Mouse (Mus musculus) lung, adult 18-20 months (tissue): ENCODE measurements at regions not wholly inside any gene's neighbourhood (a gene's known extent, or its start where the extent isn't known, plus 50 kb on each side); places are given as distances from the start of the nearest gene placed in this dataset.
"Not testable (repeated sequence)": the region's sequence is repeated elsewhere in the genome, so short reads cannot be mapped to it uniquely, and the experiment has no call there.

Experiments used
- DNase-seq, 2 experiments: peaks; one replicate each; pipeline ENCODE4 v3.0.0; 2022; ENCODE audit warnings: mixed read lengths in 2 of 2

DNA sequence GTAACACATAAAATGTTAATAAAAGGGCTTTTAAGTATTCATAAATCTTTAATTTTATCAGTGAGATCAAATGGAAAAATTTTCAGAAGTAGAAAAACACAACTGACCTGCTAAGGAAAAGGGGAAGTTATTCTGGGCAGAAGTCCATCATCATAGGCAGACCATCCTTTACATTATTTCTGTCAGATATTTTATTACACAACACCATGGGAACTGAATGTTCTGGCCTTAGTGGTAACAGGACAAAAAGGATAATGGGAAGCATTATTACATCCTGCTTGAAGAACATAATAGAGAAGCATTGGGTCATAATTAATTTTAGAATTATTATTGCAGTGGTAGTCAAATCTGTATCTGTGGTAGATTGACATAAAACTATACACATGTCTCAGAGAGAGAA, 603.5 kb upstream of the Gje1 start:
- DNase-seq: no peak

DNA sequence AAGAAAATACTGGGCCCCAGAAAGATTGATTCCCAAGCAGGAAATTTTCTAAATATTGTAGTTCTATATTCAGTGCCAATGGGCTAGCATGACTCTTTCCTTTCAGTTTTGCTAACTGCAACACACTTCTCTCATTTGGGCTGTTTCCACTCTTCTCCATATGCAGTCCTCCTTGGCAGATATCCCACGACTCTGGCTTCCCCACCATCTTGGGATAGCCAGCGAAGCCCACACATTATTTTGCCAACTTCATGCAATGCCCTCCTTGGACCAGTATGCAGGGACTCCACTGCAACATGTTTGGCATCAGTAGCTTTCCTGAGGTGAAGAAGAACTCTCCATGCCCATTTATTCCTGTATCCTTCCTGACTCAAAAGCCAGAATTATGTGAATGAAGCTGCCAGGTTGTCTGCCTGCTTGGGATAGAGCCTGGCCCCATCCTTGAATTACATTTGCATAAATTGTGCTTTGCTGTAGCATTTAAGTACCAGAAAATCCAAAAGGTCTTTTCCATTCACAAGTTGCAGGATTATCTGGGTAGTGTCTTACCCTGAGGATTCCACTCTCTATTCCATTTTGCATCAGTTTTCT, 599.1 kb upstream of the Gje1 start:
- no peak for DNase-seq

DNA sequence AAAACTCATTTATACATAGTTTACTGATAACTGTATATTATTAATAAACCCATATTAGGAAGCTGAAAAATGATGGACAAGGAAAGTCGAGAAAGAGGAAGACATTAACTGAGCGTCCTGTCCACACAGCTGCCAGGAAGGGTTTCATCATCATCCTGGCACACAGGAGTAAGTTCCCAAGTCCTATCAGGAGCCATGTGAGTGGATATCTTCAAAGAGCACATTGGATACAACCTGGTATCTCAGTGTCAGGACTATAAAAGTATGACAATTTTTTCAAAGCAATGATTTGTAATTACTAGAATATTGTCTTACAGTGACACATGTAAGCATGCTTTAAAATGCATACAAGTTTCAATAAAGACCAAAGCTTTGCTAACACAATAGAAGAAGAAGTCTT, 592.6 kb upstream of the Gje1 start:
- DNase-seq: no peak

DNA sequence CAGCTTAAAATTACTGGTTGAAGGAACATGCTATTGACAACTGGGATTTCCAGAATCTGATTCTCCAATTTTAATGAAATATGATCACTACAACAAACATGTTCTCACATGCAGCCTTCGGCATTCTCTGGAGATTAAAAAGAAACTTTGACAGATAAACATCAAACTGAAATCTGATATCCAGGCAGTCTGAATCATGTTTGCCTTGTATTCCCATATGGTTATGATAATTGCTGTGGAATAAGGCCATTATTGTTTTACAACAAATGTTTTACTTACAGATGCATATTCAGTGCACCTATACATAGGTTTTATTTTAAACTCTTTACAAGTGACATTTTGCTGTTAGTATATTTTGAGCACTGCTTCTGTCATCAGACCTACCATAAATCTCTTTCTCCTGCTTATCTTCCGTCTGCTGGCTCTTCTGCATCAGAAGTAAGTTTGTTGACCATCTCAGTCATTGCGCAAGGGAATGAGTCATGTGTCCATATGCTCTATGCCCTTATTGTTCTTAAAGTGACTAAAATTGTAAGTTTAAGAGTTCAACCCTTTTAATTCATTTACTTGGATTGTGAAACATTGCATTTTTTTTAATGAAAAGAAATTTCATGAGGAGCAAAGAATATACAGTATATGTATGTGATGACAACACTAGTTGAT, 587.9 kb upstream of the Gje1 start:
- no peak for DNase-seq

DNA sequence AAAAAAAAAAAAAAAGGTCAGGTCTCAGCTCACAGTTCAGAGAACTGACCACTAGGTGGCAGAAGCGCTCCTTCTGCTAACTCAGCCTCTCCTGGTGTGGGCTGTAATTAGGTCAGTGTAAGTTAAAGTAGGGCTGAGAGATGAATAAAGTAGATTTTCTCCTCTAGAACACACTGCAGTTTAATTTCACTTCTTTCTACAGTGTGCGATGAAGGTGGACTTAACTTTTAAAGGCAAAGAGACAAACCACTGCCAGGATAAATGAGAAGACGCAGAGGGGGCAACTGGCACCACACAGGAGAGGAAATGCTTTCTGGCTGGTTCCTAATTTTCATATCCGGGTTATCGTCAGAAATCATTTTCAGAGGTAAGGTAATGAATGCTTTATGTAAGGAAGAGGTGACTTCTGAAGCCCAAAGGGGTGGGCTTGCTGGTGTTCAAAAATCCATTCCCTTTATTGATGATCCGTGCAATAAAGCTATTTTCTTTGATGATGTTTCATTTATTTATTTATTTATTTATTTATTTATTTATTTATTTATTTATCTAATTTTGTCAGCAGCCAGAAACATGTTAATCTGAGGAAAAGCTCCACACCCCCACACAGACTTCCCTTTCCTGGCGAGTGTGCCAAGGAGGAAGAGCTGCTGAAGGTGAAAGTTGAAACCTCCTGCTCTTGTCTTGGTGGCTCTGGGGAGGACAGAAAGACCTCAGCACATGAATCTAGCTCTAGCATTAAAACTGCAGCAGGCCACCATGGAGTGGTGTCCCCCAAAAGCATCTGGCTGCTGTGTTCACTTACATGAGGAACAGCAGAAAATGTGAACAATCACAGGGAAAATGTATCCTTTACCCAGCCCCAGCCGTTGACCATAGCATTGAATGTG, 582.4 kb upstream of the Gje1 start:
- DNase-seq: peak; percentile 38 to 44

DNA sequence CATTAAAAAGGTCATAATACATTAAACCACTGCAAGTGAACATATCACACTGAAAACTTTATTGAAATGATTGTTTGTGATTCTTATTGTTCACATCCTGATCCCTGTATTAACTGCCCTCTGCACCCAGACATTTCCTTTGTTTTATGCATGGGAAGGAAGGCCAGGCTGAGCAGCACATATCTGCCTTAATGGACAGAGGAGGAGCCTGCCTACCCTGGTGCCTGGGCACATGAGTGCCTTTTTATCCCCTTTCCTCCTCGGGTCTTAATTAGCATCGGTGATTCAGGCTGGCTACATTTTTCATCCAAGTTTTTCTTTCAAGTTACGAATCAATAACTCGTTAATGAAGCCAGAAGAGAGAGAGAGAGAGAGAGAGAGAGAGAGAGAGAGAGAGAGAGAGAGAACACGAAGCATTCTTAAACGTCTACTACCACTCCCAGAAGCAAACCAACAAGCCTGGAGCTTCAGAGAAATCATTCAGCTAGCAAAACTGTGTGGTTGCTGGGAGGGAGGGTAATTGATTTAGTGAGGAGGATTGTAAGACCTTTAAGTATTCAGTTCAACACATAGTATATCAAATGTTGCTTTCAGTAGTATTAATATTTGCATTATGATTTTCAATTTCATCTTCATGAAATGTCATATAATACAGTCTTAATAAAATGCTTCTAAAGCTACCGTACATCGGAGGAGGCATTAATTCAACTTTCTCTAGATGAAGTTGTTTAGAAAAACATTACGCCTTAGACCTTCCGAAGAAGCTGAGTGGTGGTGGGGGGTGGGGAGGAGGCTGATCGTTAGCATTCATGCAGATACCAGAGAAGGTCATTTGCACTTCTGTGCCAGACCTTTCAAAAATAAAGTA, 581.6 kb upstream of the Gje1 start:
- no peak for DNase-seq

DNA sequence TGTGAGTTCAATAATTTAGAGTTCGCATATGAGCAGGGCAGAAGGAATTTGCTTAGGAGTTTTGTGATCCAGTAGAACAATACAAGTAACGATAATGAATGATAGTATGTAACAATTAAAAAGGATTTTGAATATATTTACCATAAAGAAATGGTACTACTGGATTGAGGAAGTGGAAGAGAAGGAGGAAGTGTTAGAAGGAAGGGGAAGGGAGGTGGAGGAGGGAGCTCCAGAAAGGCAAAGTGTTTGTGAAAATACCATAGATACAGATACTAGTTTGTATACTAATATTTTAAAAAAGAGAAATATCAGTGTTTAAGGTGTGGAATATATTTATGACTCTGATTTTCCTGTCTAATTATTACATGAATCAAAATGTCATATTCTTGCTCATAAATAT, 579.2 kb upstream of the Gje1 start:
- no peak for DNase-seq

DNA sequence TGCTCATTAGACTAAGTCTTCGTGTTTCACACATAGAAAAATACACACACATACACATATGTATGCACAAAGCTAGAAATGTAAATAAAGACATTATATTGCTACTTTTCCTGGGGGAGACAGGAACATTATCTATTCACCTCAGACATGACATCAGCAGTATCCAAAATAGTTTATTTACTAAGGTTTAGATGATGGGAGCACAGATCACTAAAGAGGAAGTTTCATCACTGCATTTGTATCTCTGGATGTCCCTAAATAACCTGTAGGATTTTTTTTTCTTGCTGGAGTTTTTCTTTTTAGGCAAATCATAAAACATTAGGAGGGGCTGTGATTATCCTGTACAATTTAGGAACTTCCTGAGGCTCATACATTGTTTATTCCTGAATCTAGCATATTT, 576.1 kb upstream of the Gje1 start:
- DNase-seq: no peak

DNA sequence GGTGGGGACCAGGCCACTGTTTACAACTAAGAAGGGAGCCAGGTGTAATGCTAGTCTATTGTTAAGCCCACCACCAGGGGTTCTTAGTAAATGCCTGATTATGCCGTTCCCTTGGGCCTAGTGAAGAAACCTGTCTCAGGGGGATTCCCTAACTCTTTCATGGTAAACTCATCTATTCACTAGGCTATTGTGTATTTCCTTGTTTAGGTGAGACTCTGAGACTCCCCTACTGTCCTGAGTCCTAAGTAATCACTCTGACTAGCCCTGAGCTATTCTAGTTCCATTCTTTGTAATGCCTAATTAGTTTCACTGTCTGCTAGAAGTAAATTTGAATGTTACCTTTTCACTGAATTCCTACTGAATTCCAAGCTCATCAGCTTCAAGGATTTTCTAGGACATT, 545.3 kb upstream of the Gje1 start:
- not testable (repeated sequence) for DNase-seq

DNA sequence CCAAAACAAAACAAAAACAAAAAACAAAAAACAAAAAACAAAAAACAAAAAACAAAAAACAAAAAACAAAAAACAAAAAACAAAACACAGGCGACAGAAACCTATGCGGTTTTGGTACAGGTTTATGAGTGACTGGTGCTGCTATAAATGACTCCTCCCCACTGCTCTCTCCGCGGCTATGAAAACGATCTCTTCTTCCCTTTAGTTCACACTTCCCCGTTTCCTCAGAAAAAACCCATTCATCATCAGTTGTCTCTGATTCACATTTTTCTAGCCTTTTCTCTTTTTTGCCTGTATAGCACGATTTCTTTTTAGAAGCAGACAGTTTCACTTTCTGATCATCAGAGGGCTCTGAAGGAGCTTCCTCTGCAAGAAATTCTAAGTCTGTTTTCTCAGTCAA, 544.3 kb upstream of the Gje1 start:
- DNase-seq: not testable (repeated sequence)

DNA sequence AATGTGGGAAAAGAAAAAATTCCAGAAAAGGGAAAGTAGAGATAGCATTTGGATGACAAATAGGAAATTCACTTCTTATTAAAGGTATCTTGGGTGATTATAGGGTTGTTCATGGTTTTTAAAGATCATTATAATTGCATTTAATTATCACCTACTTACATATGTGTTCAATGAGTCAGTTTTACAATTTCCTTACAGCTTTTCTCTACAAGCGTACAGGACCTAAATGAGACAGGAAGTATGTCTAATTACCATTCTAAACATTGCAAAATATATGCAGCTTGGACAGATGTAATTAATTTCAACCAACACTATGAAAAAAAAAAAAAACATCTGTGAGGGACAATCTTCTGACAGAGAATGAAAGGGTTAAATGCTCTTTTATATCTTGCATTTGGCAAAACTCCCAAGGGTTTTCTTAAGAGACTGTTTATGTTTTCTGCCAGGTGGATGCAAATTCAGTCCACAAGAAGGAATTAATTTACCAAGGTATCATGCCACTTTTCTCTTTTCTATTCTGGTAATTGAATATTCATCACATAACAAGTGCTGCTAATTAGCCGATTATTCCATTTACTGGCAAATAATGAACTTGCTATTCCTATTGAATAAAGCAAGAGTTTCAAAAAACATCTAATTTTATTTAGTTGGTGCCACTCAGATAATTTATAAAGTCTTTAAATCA, 531.5 kb upstream of the Gje1 start:
- no peak for DNase-seq

DNA sequence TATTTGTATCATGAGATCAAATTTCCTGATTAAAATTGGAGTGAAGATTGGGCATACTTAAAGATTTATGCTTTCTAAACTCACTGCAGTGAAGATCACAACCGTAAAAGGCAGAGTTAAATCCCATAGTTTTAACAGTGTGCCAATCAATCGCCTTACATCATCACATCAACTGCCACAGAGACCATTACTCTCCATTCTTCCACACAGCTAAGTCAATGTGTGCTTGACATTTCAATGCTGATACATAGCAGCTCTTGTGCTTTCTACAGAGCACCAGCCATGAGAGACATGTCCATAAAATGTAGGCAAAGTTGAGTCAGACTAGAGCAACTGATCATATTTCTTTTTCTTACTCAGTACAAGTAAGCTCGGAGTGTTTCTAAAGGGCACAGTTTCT, 530.9 kb upstream of the Gje1 start:
- DNase-seq: no peak

DNA sequence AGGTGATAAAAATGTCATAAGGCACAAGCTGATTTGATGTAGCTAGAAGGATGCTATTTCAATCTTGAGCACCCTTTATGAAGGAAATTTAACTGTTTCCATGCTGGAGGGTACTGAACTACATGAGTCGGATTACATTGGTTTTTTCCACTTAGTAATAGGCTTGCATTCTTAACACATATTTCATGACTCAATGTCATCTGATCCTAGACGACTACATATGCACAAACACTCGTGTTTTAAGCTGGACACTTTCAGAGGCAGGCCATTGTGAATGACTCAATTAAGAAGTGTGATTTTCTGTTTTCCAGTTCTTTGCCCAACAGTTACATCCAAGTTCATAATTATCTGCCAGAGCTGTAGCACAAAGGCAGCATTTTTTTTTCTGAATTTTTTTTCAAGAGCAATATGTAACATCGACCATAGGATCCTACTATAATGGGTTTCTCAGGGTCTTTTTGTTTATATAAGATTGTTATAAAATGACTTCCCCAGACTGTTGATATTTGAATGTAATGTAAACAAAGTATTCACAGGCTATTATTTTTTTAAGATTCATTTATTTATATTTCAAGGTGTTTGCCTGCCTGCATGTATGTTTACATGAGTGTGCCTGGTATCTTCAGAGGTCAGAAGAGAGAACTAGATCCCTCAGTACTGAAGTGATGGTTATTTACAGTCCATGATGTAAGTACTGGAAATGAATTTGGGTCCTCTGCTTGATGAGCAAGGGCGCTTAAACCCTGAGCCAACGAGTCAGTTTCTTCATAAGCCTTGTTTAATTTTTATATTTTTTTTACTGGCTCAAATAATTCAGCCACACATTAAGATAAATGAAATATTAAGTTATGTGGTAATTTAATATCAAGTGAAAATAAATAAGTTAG, 526.6 kb upstream of the Gje1 start:
- no peak for DNase-seq

DNA sequence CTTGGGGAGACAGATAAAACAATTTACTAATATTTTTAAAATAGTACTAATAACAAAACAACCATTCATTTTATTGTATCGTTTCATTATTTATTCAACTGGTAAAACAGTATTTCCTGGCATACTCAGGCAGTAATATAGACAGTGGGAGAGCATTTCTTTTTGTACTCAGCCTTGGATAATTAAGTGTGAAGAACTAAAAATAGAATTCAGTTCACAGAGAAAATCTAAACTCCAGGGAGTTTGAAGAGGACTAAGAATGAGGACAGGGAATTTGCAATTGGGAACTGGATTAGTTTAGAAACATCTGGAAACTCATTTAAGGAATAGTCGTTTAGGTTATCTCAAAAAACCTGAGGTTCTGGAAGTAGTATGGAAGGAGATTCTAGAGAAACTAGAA, 525.4 kb upstream of the Gje1 start:
- DNase-seq: no peak

DNA sequence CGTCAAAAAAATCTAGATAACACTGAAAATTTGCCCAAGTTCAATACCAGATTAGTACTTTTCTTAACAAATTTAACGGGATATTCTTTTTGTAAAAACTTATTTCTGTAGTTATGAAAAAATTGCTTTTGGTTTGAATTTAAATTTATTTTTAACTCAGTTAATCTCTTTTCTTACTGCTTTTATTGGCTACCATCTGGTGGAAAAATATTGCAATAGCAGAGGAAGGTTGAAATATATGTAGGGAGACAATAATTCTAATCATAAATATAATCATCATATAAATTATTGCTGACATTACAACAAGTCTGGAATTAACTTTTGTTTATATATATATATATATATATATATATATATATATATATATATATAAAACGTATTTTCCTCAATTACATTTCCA, 500.9 kb upstream of the Gje1 start:
- no peak for DNase-seq

DNA sequence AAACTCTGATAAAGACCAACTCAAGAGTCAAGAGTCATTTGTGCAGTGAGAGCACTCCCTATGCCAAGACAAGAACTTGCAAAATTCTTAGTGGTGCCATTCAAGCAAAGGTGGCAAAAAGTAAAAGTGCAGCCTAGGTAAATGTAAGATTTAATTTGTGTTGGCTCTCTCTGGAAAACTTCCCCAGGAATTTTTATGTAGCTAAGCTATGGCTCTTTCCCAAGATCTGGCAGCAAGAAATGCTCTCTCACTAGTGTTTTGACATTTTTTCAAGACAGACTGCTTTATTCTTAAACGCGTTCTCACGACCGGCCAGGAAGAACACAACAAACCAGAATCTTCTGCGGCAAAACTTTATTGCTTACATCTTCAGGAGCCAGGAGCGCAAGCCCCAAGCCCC, 461.6 kb upstream of the Gje1 start:
- DNase-seq: no peak

DNA sequence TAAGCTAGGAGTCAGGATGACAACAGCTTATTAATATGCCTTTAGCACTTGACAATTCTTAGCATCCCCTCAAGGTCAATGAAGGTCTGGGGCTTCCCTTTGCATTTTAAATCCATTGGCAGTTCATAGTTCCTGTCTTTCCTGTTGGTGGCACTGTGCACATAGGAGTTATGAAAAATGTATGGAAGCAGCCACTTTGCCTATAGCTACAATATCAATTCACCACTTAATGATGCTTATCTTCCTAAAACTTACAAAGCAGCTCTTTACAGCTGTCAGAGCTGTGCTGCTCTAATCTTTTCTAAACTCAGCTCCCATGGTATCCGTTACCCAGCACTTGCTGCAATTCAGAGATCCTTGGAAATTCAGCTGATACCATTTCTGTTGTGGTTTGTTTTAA, 456.4 kb upstream of the Gje1 start:
- no peak for DNase-seq

DNA sequence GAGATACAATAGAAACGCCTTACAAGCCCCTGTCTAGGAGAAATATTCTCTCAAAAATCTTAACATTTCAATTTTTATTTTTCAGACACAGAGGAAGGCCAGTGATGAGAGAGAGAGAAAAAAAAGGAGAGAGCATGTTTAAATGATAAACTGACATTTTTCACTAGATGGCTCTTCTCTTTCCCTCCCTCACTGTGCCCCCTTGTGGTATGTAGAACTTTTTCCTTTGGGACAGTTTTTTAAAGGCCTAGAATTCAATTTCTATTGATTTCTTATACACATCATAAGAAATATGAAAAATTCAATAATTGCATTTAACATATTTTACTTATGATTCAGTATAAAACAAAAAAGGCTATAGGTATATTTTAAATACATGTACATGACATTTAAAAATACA, 454.5 kb upstream of the Gje1 start:
- DNase-seq: no peak

DNA sequence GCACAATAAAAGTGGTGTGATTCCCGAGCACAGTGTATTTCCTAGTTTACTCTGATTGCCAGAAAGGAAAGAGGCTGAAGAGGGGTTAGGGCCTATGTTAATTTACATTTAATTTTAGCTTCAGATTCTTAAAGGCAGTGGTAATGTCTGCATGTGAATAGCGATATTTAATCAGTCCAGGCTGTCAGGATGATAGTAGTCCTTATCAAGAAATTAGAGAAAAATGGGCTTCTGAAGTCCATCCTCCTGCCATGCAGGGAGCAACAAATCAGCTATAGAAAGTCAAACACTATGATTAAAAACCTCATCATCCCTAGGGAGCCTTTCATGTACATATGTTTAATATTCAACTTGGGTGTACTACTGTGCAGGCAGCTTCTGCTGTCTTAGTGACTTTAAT, 422.7 kb upstream of the Gje1 start:
- no peak for DNase-seq
